Comparison of ENCODE assay signal across 9 mouse cellular contexts in the genomic region with DNA sequence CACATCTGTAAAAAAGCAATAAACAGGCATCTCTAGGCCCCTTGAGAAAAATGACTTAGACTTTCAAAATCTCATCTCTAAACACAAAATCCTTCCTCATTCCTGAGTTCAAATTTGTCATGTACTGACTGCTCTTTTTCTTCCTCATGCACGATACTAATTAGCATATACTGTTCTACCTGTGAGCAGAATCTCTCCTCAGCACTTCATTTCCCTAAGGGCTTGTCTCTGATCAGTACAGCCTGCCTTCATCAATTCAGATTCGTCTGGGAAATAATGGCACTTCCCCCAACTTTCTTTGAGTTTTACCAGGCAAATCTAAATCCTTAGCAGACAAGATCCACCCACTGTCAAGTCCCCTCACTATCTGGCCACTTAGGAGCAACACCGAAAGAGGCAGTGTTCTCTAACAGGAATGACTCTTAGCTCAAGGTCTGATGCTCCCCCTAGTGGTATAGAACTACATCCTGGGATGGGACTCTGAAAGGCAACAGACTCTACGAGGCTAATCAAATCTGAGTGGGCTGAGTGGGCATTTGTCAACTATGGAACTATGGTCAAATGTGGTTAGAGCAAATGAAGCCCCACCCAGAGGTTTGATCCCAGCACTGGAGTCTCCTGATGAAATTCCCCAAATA.
DNase-seq lines count a peak whose midpoint lies in the region; ATAC-seq lines count a peak whose summit lies in the region.
"Had no signal": no experiment of that assay in that cellular context is flagged by ENCODE, and none has a peak within 500 bp of the region (broad histone marks: within the 10 kb centered on the region; RNA-seq: fewer than 3 reads in every experiment).

No protein-coding gene starts in this region.

- intact Hi-C loops in left cerebral cortex, postnatal 4 days (cut with DNase I): no loop called here

- no peaks in the 10 kb centered on the region for H3K27me3 ChIP-seq in forebrain, embryonic 13.5 days
- no peaks in the 10 kb centered on the region for H3K27me3 ChIP-seq in hindbrain, embryonic 14.5 days (ENCODE audit: control insufficient read depth, insufficient read depth, low read length)
- no peaks in the 10 kb centered on the region for H3K27me3 ChIP-seq in midbrain, embryonic 11.5 days (ENCODE audit: control insufficient read depth, insufficient read depth, low read length)
- H3K27me3 ChIP-seq in stomach, embryonic 15.5 days (replicated peaks): no peaks in the 10 kb centered on the region
- H3K27me3 ChIP-seq: embryonic facial prominence, embryonic 15.5 days had no signal

- DNase-seq in testis, postnatal 14 days (ENCODE audit: low spot score): peak; percentile 23
- no peak for DNase-seq in testis, postnatal 10 days (ENCODE audit: low spot score)
- DNase-seq in hindbrain, embryonic 14.5 days (ENCODE audit: low spot score): peak; percentile 57
- peak; percentile 9 for DNase-seq in left cerebral cortex, postnatal 4 days
- peak; percentile 86 for DNase-seq in midbrain, embryonic 11.5 days (ENCODE audit: low spot score, missing footprints)

- H3K36me3 ChIP-seq in forebrain, embryonic 13.5 days (ENCODE audit: poor library complexity, severe bottlenecking): peaks cover 4% of the 10 kb centered on the region; the same call in 1 of the 2 replicates
- no peaks in the 10 kb centered on the region for H3K36me3 ChIP-seq in hindbrain, embryonic 14.5 days (replicated peaks; ENCODE audit: control insufficient read depth, insufficient read depth)
- no peaks in the 10 kb centered on the region for H3K36me3 ChIP-seq in midbrain, embryonic 11.5 days (ENCODE audit: control insufficient read depth, insufficient read depth, low read length)
- no peaks in the 10 kb centered on the region for H3K36me3 ChIP-seq in stomach, embryonic 15.5 days

- H3K4me3 ChIP-seq in forebrain, embryonic 13.5 days: no peak overlapping the region
- H3K4me3 ChIP-seq in hindbrain, embryonic 14.5 days (replicated peaks; ENCODE audit: low read length): no peak overlapping the region
- no peak overlapping the region for H3K4me3 ChIP-seq in midbrain, embryonic 11.5 days (ENCODE audit: low read depth, low read length)
- no peak overlapping the region for H3K4me3 ChIP-seq in stomach, embryonic 15.5 days (replicated peaks)
- H3K4me3 ChIP-seq: embryonic facial prominence, embryonic 15.5 days had no signal

- H3K4me2 ChIP-seq in forebrain, embryonic 13.5 days: no peak overlapping the region
- no peak overlapping the region for H3K4me2 ChIP-seq in hindbrain, embryonic 14.5 days (replicated peaks)
- no peak overlapping the region for H3K4me2 ChIP-seq in midbrain, embryonic 11.5 days
- no peak overlapping the region for H3K4me2 ChIP-seq in stomach, embryonic 15.5 days
- H3K4me2 ChIP-seq: embryonic facial prominence, embryonic 15.5 days had no signal

- H3K9me3 ChIP-seq in forebrain, embryonic 13.5 days (replicated peaks): no peaks in the 10 kb centered on the region
- no peaks in the 10 kb centered on the region for H3K9me3 ChIP-seq in hindbrain, embryonic 14.5 days (ENCODE audit: control insufficient read depth, low read length)
- H3K9me3 ChIP-seq in midbrain, embryonic 11.5 days (ENCODE audit: control insufficient read depth, low read length): no peaks in the 10 kb centered on the region
- no peaks in the 10 kb centered on the region for H3K9me3 ChIP-seq in stomach, embryonic 15.5 days
- H3K9me3 ChIP-seq: embryonic facial prominence, embryonic 15.5 days had no signal

- WGBS in forebrain, embryonic 13.5 days: 25% methylated on average over 4 of the region's 4 CpGs
- 27% methylated on average over 4 of the region's 4 CpGs for WGBS in hindbrain, embryonic 14.5 days
- WGBS in midbrain, embryonic 11.5 days: 29% methylated on average over 4 of the region's 4 CpGs
- WGBS in stomach, embryonic 15.5 days: 23% methylated on average over 4 of the region's 4 CpGs

- no peak overlapping the region for H3K9ac ChIP-seq in forebrain, embryonic 13.5 days
- H3K9ac ChIP-seq in hindbrain, embryonic 14.5 days: no peak overlapping the region
- no peak overlapping the region for H3K9ac ChIP-seq in midbrain, embryonic 11.5 days (ENCODE audit: low read length)
- no peak overlapping the region for H3K9ac ChIP-seq in stomach, embryonic 15.5 days
- H3K9ac ChIP-seq: embryonic facial prominence, embryonic 15.5 days had no signal

- no peaks in the 10 kb centered on the region for H3K4me1 ChIP-seq in forebrain, embryonic 13.5 days
- H3K4me1 ChIP-seq in hindbrain, embryonic 14.5 days (replicated peaks; ENCODE audit: control insufficient read depth, insufficient read depth, low read length): no peaks in the 10 kb centered on the region
- no peaks in the 10 kb centered on the region for H3K4me1 ChIP-seq in midbrain, embryonic 11.5 days (ENCODE audit: control insufficient read depth, insufficient read depth, low read length)
- no peaks in the 10 kb centered on the region for H3K4me1 ChIP-seq in stomach, embryonic 15.5 days
- H3K4me1 ChIP-seq: embryonic facial prominence, embryonic 15.5 days had no signal

- H3K27ac ChIP-seq in forebrain, embryonic 13.5 days: no peak overlapping the region
- no peak overlapping the region for H3K27ac ChIP-seq in hindbrain, embryonic 14.5 days
- no peak overlapping the region for H3K27ac ChIP-seq in midbrain, embryonic 11.5 days (ENCODE audit: low read depth, low read length)
- no peak overlapping the region for H3K27ac ChIP-seq in stomach, embryonic 15.5 days
- H3K27ac ChIP-seq: embryonic facial prominence, embryonic 15.5 days had no signal

- peak; percentile 81 for ATAC-seq in cerebellum, adult (ENCODE audit: insufficient number of reproducible peaks, low FRiP score, low TSS enrichment)
- ATAC-seq in forebrain, embryonic 13.5 days: peak; percentile 84
- peak; percentile 76; the same call in 1 of the 2 replicates for ATAC-seq in hindbrain, embryonic 14.5 days (ENCODE audit: low FRiP score)
- ATAC-seq in midbrain, embryonic 11.5 days (ENCODE audit: low FRiP score): peak; percentile 82
- peak; percentile 65; the same call in 1 of the 2 replicates for ATAC-seq in stomach, embryonic 15.5 days (ENCODE audit: insufficient read depth, low FRiP score, low read depth)
